Mouse (Mus musculus) left cerebral cortex, postnatal 10 days (tissue): Measurements from ENCODE around the gene Polr1e. TPM values are rescaled to one million over a fixed set of nuclear protein-coding genes. Genes with fewer than 3 reads are reported as not detected.

Experiments
- total RNA-seq, 2 experiments: library from RNA; stranded (reverse); gene quantifications; 2 replicates each; pipeline ENCODE4 v1.2.3; 2021

Gene Polr1e
- total RNA-seq, 2 experiments from 2014 or later = 17.2 to 20.5 TPM

Other genes with a start within 250 kb of the Polr1e start
- gene Grhpr, start 37.2 kb upstream of the Polr1e start, total RNA-seq = 10 to 100 TPM in 1 of 2 experiments, 1 to 10 TPM in 1; 9.5 to 10.1 TPM
- 10 to 100 TPM; 17.3 to 18.6 TPM for gene Zbtb5, start 6.2 kb upstream of the Polr1e start, total RNA-seq
- gene Fbxo10, start 66.0 kb downstream of the Polr1e start, total RNA-seq = 10 to 100 TPM; 30.3 to 31.3 TPM
- 10 to 100 TPM; 67.9 to 69.3 TPM for gene Tomm5, start 89.5 kb downstream of the Polr1e start, total RNA-seq
- gene Frmpd1, start 166.3 kb downstream of the Polr1e start, total RNA-seq = 10 to 100 TPM; 13.5 to 18.5 TPM